In the genomic region with DNA sequence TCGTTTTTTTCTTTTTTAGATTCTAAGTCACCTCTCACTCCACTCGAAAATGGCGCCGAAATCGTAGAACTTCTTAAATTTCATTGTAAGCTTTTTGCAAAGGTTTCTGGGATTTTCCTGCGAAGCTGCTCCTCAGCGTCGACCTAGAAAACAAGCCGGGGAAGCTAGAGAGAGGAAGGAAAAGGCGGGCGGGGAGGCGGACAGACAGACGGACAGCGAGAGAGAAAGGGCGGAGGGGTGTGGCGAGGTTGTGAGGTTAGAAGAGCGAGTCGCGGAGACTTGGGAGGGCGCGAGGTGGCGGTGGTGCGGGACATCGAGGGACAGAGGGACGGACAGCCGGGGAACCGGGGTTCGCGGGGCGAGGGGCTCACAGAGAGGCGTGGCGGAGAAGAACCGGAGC, we compare ENCODE assay signal across 8 mouse cellular contexts.
DNase-seq lines count a peak whose midpoint lies in the region; ATAC-seq lines count a peak whose summit lies in the region.

No protein-coding gene starts in this region.

- peak overlapping the region; percentile 93 for H3K27ac ChIP-seq in embryonic facial prominence, embryonic 12.5 days
- peak overlapping the region; percentile 82 for H3K27ac ChIP-seq in limb, embryonic 11.5 days (replicated peaks; ENCODE audit: low read depth, low read length)
- H3K27ac ChIP-seq in stomach, embryonic 16.5 days (ENCODE audit: low read length), result peak overlapping the region; percentile 93

- 22% methylated on average over 33 of the region's 33 CpGs for WGBS in embryonic facial prominence, embryonic 12.5 days
- WGBS in limb, embryonic 11.5 days, result 20% methylated on average over 33 of the region's 33 CpGs
- WGBS in stomach, embryonic 16.5 days, result 11% methylated on average over 29 of the region's 33 CpGs

- peak overlapping the region; percentile 56 for H3K4me3 ChIP-seq in embryonic facial prominence, embryonic 12.5 days
- H3K4me3 ChIP-seq in limb, embryonic 11.5 days (ENCODE audit: low read depth, low read length), result peak overlapping the region; percentile 57
- H3K4me3 ChIP-seq in stomach, embryonic 16.5 days (replicated peaks; ENCODE audit: low read length), result peak overlapping the region; percentile 60

- H3K36me3 ChIP-seq in embryonic facial prominence, embryonic 12.5 days, result 0 out of 2 replicates have a peak, but pooled peaks cover 3% of the 10 kb centered on the region
- no peaks in the 10 kb centered on the region for H3K36me3 ChIP-seq in limb, embryonic 11.5 days (ENCODE audit: control insufficient read depth, insufficient read depth, low read length)
- no peaks in the 10 kb centered on the region for H3K36me3 ChIP-seq in stomach, embryonic 16.5 days (ENCODE audit: control insufficient read depth, insufficient read depth, low read length)

- H3K9ac ChIP-seq in embryonic facial prominence, embryonic 12.5 days, result peak overlapping the region; percentile 77
- peak overlapping the region; percentile 89 for H3K9ac ChIP-seq in limb, embryonic 11.5 days (ENCODE audit: low read length)
- H3K9ac ChIP-seq in stomach, embryonic 16.5 days (ENCODE audit: low read length), result peak overlapping the region; percentile 82

- peak overlapping the region; percentile 53 for H3K4me2 ChIP-seq in embryonic facial prominence, embryonic 12.5 days (replicated peaks)
- H3K4me2 ChIP-seq in limb, embryonic 11.5 days (ENCODE audit: low read depth, severe bottlenecking), result peak overlapping the region; percentile 57
- H3K4me2 ChIP-seq in stomach, embryonic 16.5 days (ENCODE audit: low read depth, low read length), result peak overlapping the region; percentile 64

- DNase-seq in urinary bladder, postnatal 14 days (ENCODE audit: low spot score), result peak; percentile 29
- DNase-seq in urinary bladder, postnatal 25 days (ENCODE audit: low spot score), result no peak
- DNase-seq in heart, postnatal 36 days, result peak; percentile 54 to 55
- no peak for DNase-seq in limb, embryonic 11.5 days (ENCODE audit: low spot score)
- DNase-seq in mesoderm, embryonic 11.5 days (ENCODE audit: low read depth, low spot score), result peak; percentile 45
- no peak for DNase-seq in left cerebral cortex, adult 18-20 months (ENCODE audit: low spot score in 2 of 2)

- no peaks in the 10 kb centered on the region; the same call in 1 of the 2 replicates for H3K4me1 ChIP-seq in embryonic facial prominence, embryonic 12.5 days
- H3K4me1 ChIP-seq in limb, embryonic 11.5 days (ENCODE audit: control insufficient read depth, insufficient read depth, low read length), result no peaks in the 10 kb centered on the region
- H3K4me1 ChIP-seq in stomach, embryonic 16.5 days (ENCODE audit: control insufficient read depth, insufficient read depth, low read length), result peaks cover 9% of the 10 kb centered on the region

- intact Hi-C loops in heart, postnatal 36 days (cut with DNase I), result loop anchor here (2.0 to 5.0 kb wide), 2 partner anchors 61 to 110 kb away; no protein-coding TSS in a partner anchor

- 0 out of 2 replicates have a peak, but pooled peaks have one; percentile 6 for ATAC-seq in embryonic facial prominence, embryonic 12.5 days (ENCODE audit: insufficient number of reproducible peaks, insufficient read depth, low FRiP score, low TSS enrichment)
- ATAC-seq in limb, embryonic 11.5 days (ENCODE audit: insufficient number of reproducible peaks, low FRiP score, low TSS enrichment, low read depth), result 0 out of 2 replicates have a peak, but pooled peaks have one; percentile 6
- ATAC-seq in stomach, embryonic 16.5 days (ENCODE audit: insufficient read depth, low FRiP score), result no peak

- H3K27me3 ChIP-seq in embryonic facial prominence, embryonic 12.5 days, result peaks cover 5% of the 10 kb centered on the region; the same call in 1 of the 2 replicates
- 0 out of 2 replicates have a peak, but pooled peaks cover 4% of the 10 kb centered on the region for H3K27me3 ChIP-seq in limb, embryonic 11.5 days (ENCODE audit: control insufficient read depth, insufficient read depth, low read length)
- no peaks in the 10 kb centered on the region for H3K27me3 ChIP-seq in stomach, embryonic 16.5 days (ENCODE audit: control insufficient read depth, insufficient read depth, low read length)

- H3K9me3 ChIP-seq in embryonic facial prominence, embryonic 12.5 days, result no peaks in the 10 kb centered on the region
- no peaks in the 10 kb centered on the region for H3K9me3 ChIP-seq in limb, embryonic 11.5 days (ENCODE audit: control insufficient read depth, low read length)
- H3K9me3 ChIP-seq in stomach, embryonic 16.5 days (replicated peaks; ENCODE audit: control insufficient read depth, low read length), result no peaks in the 10 kb centered on the region

Comparison
In these comparisons a context has a peak if more than half of its experiments do, and no peak if none do; other contexts are left out.
1. DNase-seq: peak in urinary bladder, postnatal 14 days (single experiment), heart, postnatal 36 days (2 of 2) and mesoderm, embryonic 11.5 days (single experiment); none in urinary bladder, postnatal 25 days (single experiment), limb, embryonic 11.5 days (single experiment) and left cerebral cortex, adult 18-20 months (0 of 2).
2. Peak in every context shown above with its lines, with median percentiles within 50 percentile points of each other: H3K27ac ChIP-seq, H3K4me2 ChIP-seq, H3K4me3 ChIP-seq and H3K9ac ChIP-seq.